Mouse (Mus musculus) heart, embryonic 10.5 days (tissue): ENCODE results near the gene Faah. TPM values are rescaled to one million over a fixed set of nuclear protein-coding genes. Genes with fewer than 3 reads are reported as not detected.
A peak's percentile ranks its signal among the peaks of the same experiment; 100 is the strongest.

Experiments
- DNase-seq: peaks from one replicate; pipeline ENCODE4 v3.0.0-alpha.2; 2017; ENCODE audit warnings: low spot score
- H3K27ac ChIP-seq: fragments of 300-500 bp; sonication (generic); 2 replicates; pipeline ENCODE4 v1.5.1; 2016; ENCODE audit warnings: mild to moderate bottlenecking
- H3K27me3 ChIP-seq: fragments of 300-500 bp; sonication (generic); 2 replicates; pipeline ENCODE4 v1.6.1; 2016; ENCODE audit warnings: mild to moderate bottlenecking; ENCODE audit not compliant: poor library complexity, insufficient read depth, severe bottlenecking
- H3K36me3 ChIP-seq: fragments of 300-500 bp; sonication (generic); 2 replicates; pipeline ENCODE4 v1.6.1; 2016; ENCODE audit warnings: mild to moderate bottlenecking, moderate library complexity
- H3K4me1 ChIP-seq: fragments of 300-500 bp; sonication (generic); 2 replicates; pipeline ENCODE4 v1.6.1; 2016; ENCODE audit warnings: mild to moderate bottlenecking
- H3K4me3 ChIP-seq: fragments of 300-500 bp; sonication (generic); 2 replicates; pipeline ENCODE4 v1.5.1; 2016; ENCODE audit warnings: mild to moderate bottlenecking, moderate library complexity
- H3K9me3 ChIP-seq: fragments of 300-500 bp; sonication (generic); 2 replicates; pipeline ENCODE4 v1.6.1; 2016; ENCODE audit warnings: mild to moderate bottlenecking, moderate library complexity
- WGBS: fragments of 180-500 bp; shearing (Covaris S2); methylation state at CpG from one replicate; pipeline ENCODE4 v1.1.7; 2016; 5-methylcytosine and 5-hydroxymethylcytosine counted together
- polyA plus RNA-seq: library from polyadenylated mRNA; unstranded; fragments of >200 nt; fragmentation: Nextera tagmentation; extraction: Ambion mirVana; gene quantifications from 2 replicates; pipeline ENCODE4 v1.2.1, GENCODE M21; 2016

Gene Faah
- polyA plus RNA-seq, 1 experiment from 2014 or later, result 1.7 TPM

- 89% methylated on average over 5 of the region's 5 CpGs for WGBS
- Histone ChIP-seq H3K9me3 (no peaks in the 10 kb centered on the region), H3K36me3 (peaks cover 47% of the 10 kb centered on the region)
Measured at GRCm38 (mm10) chr4:116033374-116033773, 15.6 kb upstream of the Faah start.

GRCm38 (mm10) chr4:116032906-116033305, 15.2 kb upstream of the Faah start:
- H3K27ac ChIP-seq, result no peak overlapping the region
- no peak overlapping the region for H3K4me3 ChIP-seq
- no peak for DNase-seq
- peaks cover 47% of the 10 kb centered on the region for H3K36me3 ChIP-seq
- no peaks in the 10 kb centered on the region for H3K4me1 ChIP-seq
- H3K9me3 ChIP-seq, result no peaks in the 10 kb centered on the region
- WGBS, result 86% methylated on average over 9 of the region's 9 CpGs
- no peaks in the 10 kb centered on the region for H3K27me3 ChIP-seq

More at GRCm38 (mm10) chr4:116033374-116033773, 15.6 kb upstream of the Faah start:
- Histone ChIP-seq H3K4me1 (no peaks in the 10 kb centered on the region), H3K27me3 (no peaks in the 10 kb centered on the region), H3K4me3 (no peak overlapping the region), H3K27ac (no peak overlapping the region)
- no peak for DNase-seq

GRCm38 (mm10) chr4:116017300-116017901, 325 bp downstream of the Faah start:
- DNase-seq, result peak; percentile 86
- peak overlapping the region; percentile 77 for H3K27ac ChIP-seq
- peak overlapping the region; percentile 75 for H3K4me3 ChIP-seq
- H3K36me3 ChIP-seq, result no peaks in the 10 kb centered on the region
- H3K27me3 ChIP-seq, result peaks cover 76% of the 10 kb centered on the region
- H3K4me1 ChIP-seq, result peaks cover 10% of the 10 kb centered on the region
- H3K9me3 ChIP-seq, result no peaks in the 10 kb centered on the region
- under 1% methylated on average over 60 of the region's 60 CpGs for WGBS

- DNase-seq, result no peak
- Histone ChIP-seq H3K4me1 (peaks cover 10% of the 10 kb centered on the region), H3K4me3 (peak overlapping the region; percentile 75), H3K9me3 (no peaks in the 10 kb centered on the region), H3K27ac (peak overlapping the region; percentile 77; the same call in 1 of the 2 replicates), H3K36me3 (no peaks in the 10 kb centered on the region), H3K27me3 (peaks cover 74% of the 10 kb centered on the region)
- 13% methylated on average over 16 of the region's 16 CpGs for WGBS
Measured at GRCm38 (mm10) chr4:116016862-116017299, 845 bp downstream of the Faah start.

- H3K4me3 ChIP-seq, result no peak overlapping the region
- 48% methylated on average over 3 of the region's 3 CpGs for WGBS
- no peak overlapping the region for H3K27ac ChIP-seq
Measured at GRCm38 (mm10) chr4:116016396-116016795, 1.3 kb downstream of the Faah start.

DNA sequence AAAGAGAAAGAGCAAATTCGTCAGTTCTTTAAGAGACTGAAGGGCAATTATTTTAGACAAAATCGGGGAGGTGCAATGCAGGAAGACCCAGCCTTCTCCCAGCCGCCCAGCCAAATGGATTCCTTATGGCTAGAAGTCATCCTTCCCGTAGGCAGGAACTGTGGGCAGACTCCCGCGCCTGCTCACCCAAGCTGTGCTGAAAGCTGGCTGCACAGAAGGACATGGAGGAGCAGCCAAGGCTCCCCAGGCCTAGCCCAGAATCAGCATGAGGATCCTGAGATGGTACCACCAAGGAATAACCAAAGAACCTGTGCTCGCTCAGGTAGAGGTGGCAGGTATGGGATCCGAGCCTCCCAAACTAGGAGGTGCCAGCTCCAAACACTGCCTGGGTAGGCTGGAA, 1.7 kb downstream of the Faah start:
- no peak overlapping the region for H3K27ac ChIP-seq
- H3K36me3 ChIP-seq, result no peaks in the 10 kb centered on the region
- H3K4me3 ChIP-seq, result no peak overlapping the region
- H3K9me3 ChIP-seq, result no peaks in the 10 kb centered on the region
- peaks cover 10% of the 10 kb centered on the region for H3K4me1 ChIP-seq
- 60% methylated on average over 8 of the region's 8 CpGs for WGBS
- no peak for DNase-seq
- peaks cover 80% of the 10 kb centered on the region for H3K27me3 ChIP-seq

More at GRCm38 (mm10) chr4:116016396-116016795, 1.3 kb downstream of the Faah start:
- Histone ChIP-seq H3K4me1 (peaks cover 10% of the 10 kb centered on the region), H3K27me3 (peaks cover 76% of the 10 kb centered on the region), H3K9me3 (no peaks in the 10 kb centered on the region), H3K36me3 (no peaks in the 10 kb centered on the region)
- no peak for DNase-seq

GRCm38 (mm10) chr4:116015502-116015901, 2.2 kb downstream of the Faah start:
- 81% methylated on average over 5 of the region's 5 CpGs for WGBS

DNA sequence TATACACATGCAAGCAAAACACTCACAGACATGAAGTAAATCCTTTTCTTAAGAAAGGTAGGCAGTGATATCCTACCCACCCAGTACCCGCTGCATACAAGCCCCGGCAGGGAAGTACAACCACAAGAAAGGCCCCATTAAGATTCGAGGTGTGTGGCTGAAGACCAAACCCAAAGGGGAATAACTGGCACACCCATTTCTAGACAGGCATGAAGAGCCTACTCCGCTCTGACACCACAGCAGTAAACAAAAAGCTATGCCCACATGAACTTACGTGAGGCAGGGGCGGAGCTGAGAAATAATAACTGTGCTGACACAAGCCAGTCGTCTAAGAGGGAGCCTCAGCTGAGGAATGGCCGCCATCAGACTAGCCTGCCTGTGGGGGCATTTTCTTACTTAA, 7.5 kb downstream of the Faah start:
- no peak for DNase-seq
- 77% methylated on average over 8 of the region's 8 CpGs for WGBS
- H3K4me1 ChIP-seq, result peaks cover 7% of the 10 kb centered on the region
- no peak overlapping the region for H3K4me3 ChIP-seq
- no peak overlapping the region for H3K27ac ChIP-seq
- no peaks in the 10 kb centered on the region for H3K36me3 ChIP-seq
- peaks cover 55% of the 10 kb centered on the region for H3K27me3 ChIP-seq
- H3K9me3 ChIP-seq, result no peaks in the 10 kb centered on the region

More at GRCm38 (mm10) chr4:116015502-116015901, 2.2 kb downstream of the Faah start:
- Histone ChIP-seq H3K27ac (no peak overlapping the region), H3K4me3 (no peak overlapping the region), H3K36me3 (no peaks in the 10 kb centered on the region), H3K27me3 (peaks cover 85% of the 10 kb centered on the region), H3K9me3 (no peaks in the 10 kb centered on the region), H3K4me1 (peaks cover 10% of the 10 kb centered on the region)
- DNase-seq, result no peak

DNA sequence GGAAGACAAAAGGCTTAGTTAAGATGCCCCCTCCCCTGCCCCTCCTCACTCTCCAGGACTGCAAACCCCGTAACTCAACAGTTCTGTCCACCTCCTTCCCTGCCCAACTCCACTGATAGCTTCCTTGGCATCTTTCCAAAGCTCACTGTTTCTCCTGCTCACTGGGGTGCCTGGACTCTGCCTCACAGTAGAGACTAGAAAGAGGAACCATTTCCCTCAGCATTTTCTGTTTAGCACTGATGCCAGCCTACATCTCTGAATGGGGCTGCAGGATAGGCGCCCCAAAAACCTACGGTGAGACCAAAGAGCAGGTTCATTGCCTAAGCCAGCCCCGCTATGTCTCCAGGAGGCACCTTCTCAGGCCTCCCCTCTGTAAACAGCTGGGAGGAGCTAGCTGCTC, 16.5 kb downstream of the Faah start:
- Histone ChIP-seq H3K27me3 (peaks cover 47% of the 10 kb centered on the region), H3K27ac (no peak overlapping the region), H3K36me3 (no peaks in the 10 kb centered on the region), H3K4me1 (peaks cover 9% of the 10 kb centered on the region), H3K4me3 (no peak overlapping the region), H3K9me3 (no peaks in the 10 kb centered on the region)
- DNase-seq, result no peak
- 61% methylated on average over 4 of the region's 4 CpGs for WGBS

- no peak overlapping the region for H3K4me3 ChIP-seq
- H3K27me3 ChIP-seq, result peaks cover 50% of the 10 kb centered on the region
- no peaks in the 10 kb centered on the region for H3K36me3 ChIP-seq
- peaks cover 7% of the 10 kb centered on the region for H3K4me1 ChIP-seq
- H3K9me3 ChIP-seq, result no peaks in the 10 kb centered on the region
- no peak overlapping the region for H3K27ac ChIP-seq
- WGBS, result 52% methylated on average over 6 of the region's 6 CpGs
- no peak for DNase-seq
Measured at GRCm38 (mm10) chr4:116000671-116001070, 17.1 kb downstream of the Faah start.

DNA sequence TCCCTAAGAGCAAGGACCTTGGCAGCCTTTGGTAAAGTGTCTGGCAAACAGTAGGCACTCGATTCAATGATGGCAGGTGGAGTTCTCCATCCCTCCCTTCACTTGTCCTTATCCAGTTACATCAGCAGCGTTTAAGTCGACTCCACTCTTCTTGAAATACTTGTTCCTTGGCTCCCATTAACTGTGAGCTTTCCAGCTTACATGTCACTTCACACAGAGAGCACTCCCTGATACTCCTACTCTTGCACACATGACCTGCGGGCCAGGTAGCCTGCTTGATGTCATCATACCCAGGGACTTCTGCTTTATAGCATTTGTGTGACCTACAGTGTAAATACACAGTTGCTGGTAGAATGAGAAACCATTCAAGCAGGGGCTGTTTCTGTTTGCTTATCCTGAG, 21.0 kb downstream of the Faah start:
- H3K4me1 ChIP-seq, result peaks cover 5% of the 10 kb centered on the region; the same call in 1 of the 2 replicates
- no peak for DNase-seq
- no peaks in the 10 kb centered on the region for H3K9me3 ChIP-seq
- H3K36me3 ChIP-seq, result no peaks in the 10 kb centered on the region
- WGBS, result 79% methylated on average over 4 of the region's 4 CpGs
- no peak overlapping the region for H3K4me3 ChIP-seq
- no peak overlapping the region for H3K27ac ChIP-seq
- H3K27me3 ChIP-seq, result peaks cover 37% of the 10 kb centered on the region

GRCm38 (mm10) chr4:115995376-115995730, 22.4 kb downstream of the Faah start:
- H3K4me3 ChIP-seq, result no peak overlapping the region
- WGBS, result 76% methylated on average over 2 of the region's 2 CpGs
- H3K27me3 ChIP-seq, result peaks cover 30% of the 10 kb centered on the region
- no peaks in the 10 kb centered on the region for H3K4me1 ChIP-seq
- H3K27ac ChIP-seq, result no peak overlapping the region
- H3K9me3 ChIP-seq, result no peaks in the 10 kb centered on the region
- no peaks in the 10 kb centered on the region for H3K36me3 ChIP-seq
- no peak for DNase-seq

DNA sequence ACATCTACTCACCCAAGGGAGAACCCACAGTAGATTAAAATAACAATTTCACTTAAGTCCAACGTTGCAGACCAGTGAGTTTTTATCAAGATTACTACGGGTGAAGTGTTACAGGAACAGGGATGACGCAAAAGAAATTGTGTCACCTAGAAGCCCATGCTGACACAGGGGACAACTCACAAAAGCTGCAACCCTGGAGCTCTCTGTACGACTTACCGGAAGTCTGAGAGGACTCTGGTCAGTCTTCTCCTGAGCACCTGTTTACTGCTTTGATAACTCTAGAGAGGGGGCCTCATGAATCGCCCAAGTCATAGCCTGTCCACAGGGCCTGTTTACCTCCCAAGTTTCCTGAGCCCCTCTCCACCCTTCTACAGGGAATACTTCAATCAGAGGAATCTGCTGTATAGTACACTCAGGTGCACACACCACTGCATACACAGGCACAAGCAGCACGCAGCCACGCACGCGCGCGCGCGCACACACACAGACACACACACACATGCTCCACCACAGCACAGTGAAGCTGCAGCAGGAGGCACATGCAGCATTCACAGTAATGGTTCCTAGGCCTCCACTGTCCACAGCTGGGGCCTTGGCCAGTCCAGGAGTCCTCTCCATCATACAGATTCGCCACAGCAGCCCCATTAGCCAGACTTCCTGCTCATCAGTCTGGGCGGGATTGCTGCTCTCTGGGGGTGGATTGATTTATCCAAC, 22.9 kb downstream of the Faah start:
- peaks cover 28% of the 10 kb centered on the region for H3K27me3 ChIP-seq
- H3K4me3 ChIP-seq, result no peak overlapping the region
- WGBS, result 85% methylated on average over 16 of the region's 16 CpGs
- no peaks in the 10 kb centered on the region for H3K36me3 ChIP-seq
- no peak overlapping the region for H3K27ac ChIP-seq
- H3K4me1 ChIP-seq, result no peaks in the 10 kb centered on the region
- H3K9me3 ChIP-seq, result no peaks in the 10 kb centered on the region
- DNase-seq, result no peak
